Mouse (Mus musculus) small intestine, adult 2 months (tissue): Measurements from ENCODE around the gene Xndc1.

Experiments
- CTCF ChIP-seq: fragments of 200-500 bp; IDR thresholded peaks from 2 replicates; pipeline ENCODE4 v1.5.1; 2012; ENCODE audit warnings: low read depth, mild to moderate bottlenecking, control low read depth, inconsistent platforms, low read length, moderate library complexity, mixed read lengths; ENCODE audit not compliant: insufficient replicate concordance, insufficient read length; ENCODE audit errors: extremely low read depth
- POLR2A ChIP-seq: fragments of 200-500 bp; IDR thresholded peaks from 2 replicates; pipeline ENCODE4 v1.6.1; 2012; ENCODE audit warnings: low read depth, mild to moderate bottlenecking, control low read depth, inconsistent platforms, low read length, moderate library complexity

DNA sequence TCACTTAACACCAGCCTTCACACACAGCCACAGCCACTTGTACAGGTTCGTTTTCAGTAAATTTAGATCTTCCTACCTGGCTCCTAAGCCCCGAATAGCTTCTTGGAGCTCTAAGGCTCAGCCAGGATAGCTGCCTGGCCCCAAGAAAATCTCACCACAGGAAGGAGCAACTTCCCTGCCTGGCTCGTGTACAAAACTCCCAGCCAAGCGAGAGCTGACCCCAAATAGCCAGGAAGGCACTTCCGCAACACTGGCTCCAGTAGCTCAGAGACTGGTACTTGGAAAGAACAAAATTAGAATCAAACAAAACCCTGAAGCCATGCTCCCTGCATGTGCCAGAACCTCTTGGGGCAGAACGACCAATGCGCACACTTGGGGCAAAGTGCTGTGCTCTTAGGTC, 47.3 kb upstream of the Xndc1 start:
- TF ChIP-seq CTCF (no peak), POLR2A (no peak)
